9 mouse cellular contexts compared by ENCODE assay signal in the genomic region with DNA sequence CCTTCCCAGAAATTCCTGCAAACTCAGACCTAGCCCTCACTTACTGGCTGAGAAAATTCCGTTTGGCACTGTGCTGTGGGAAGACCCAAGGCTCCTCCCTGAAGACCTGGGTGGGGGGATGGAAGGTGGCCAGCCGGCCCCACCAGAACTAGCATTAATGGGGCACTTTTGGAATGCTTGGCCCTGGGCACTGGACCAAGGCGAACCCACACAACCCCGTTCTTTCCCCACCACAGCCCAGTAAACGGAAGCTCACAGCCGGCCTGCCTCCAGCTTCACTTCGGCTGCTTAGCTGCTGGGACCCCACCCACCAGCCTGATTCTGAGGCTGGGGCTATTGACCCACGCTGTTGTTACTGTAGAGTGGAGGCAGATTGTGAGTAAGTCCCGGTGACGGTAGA. TPM values are rescaled to one million over a fixed set of nuclear protein-coding genes. Genes with fewer than 3 reads are reported as not detected.
DNase-seq lines count a peak whose midpoint lies in the region; ATAC-seq and TF ChIP-seq lines count a peak whose summit lies in the region.
"Had no signal": no experiment of that assay in that cellular context is flagged by ENCODE, and none has a peak within 500 bp of the region (broad histone marks: within the 10 kb centered on the region; RNA-seq: fewer than 3 reads in every experiment).

No protein-coding gene starts in this region.

- H3K36me3 ChIP-seq in intestine, embryonic 14.5 days (ENCODE audit: control insufficient read depth, insufficient read depth, low read length), result no peaks in the 10 kb centered on the region
- H3K36me3 ChIP-seq in intestine, postnatal 0 days (ENCODE audit: control insufficient read depth, insufficient read depth), result no peaks in the 10 kb centered on the region
- 0 out of 2 replicates have a peak, but pooled peaks cover 3% of the 10 kb centered on the region for H3K36me3 ChIP-seq in embryonic facial prominence, embryonic 12.5 days
- H3K36me3 ChIP-seq in intestine, embryonic 15.5 days, result no peaks in the 10 kb centered on the region
- H3K36me3 ChIP-seq in midbrain, postnatal 0 days (ENCODE audit: insufficient read depth, low read length), result no peaks in the 10 kb centered on the region

- H3K27me3 ChIP-seq in intestine, embryonic 14.5 days (replicated peaks; ENCODE audit: control insufficient read depth, insufficient read depth, low read length), result peaks cover 18% of the 10 kb centered on the region
- peaks cover 44% of the 10 kb centered on the region for H3K27me3 ChIP-seq in intestine, postnatal 0 days (replicated peaks; ENCODE audit: control insufficient read depth, insufficient read depth, low read length)
- peaks cover 29% of the 10 kb centered on the region for H3K27me3 ChIP-seq in embryonic facial prominence, embryonic 12.5 days
- peaks cover 24% of the 10 kb centered on the region for H3K27me3 ChIP-seq in intestine, embryonic 15.5 days (replicated peaks)
- peaks cover 10% of the 10 kb centered on the region; the same call in 1 of the 2 replicates for H3K27me3 ChIP-seq in midbrain, postnatal 0 days (ENCODE audit: insufficient read depth, low read length)

- no peak for TF ChIP-seq CTCF in intestine, postnatal 0 days (IDR thresholded peaks at IDR 0.05; ENCODE audit: low read depth)
- no peak for TF ChIP-seq CTCF in midbrain, postnatal 0 days (IDR thresholded peaks at IDR 0.05)

- peaks cover 6% of the 10 kb centered on the region for H3K4me1 ChIP-seq in intestine, embryonic 14.5 days (replicated peaks; ENCODE audit: control insufficient read depth, insufficient read depth, low read length)
- H3K4me1 ChIP-seq in intestine, postnatal 0 days (replicated peaks; ENCODE audit: control insufficient read depth, insufficient read depth, low read length), result no peaks in the 10 kb centered on the region
- peaks cover 47% of the 10 kb centered on the region for H3K4me1 ChIP-seq in embryonic facial prominence, embryonic 12.5 days
- H3K4me1 ChIP-seq in intestine, embryonic 15.5 days (replicated peaks), result peaks cover 14% of the 10 kb centered on the region
- H3K4me1 ChIP-seq in midbrain, postnatal 0 days (ENCODE audit: insufficient read depth, low read length), result peaks cover 3% of the 10 kb centered on the region; the same call in 1 of the 2 replicates

- H3K4me2 ChIP-seq in intestine, embryonic 14.5 days (ENCODE audit: low read length), result no peak overlapping the region
- no peak overlapping the region for H3K4me2 ChIP-seq in intestine, postnatal 0 days (replicated peaks; ENCODE audit: low read depth)
- H3K4me2 ChIP-seq in embryonic facial prominence, embryonic 12.5 days (replicated peaks), result peak overlapping the region; percentile 98
- H3K4me2 ChIP-seq in intestine, embryonic 15.5 days (replicated peaks), result peak overlapping the region; percentile 25
- peak overlapping the region; percentile 42 for H3K4me2 ChIP-seq in midbrain, postnatal 0 days (ENCODE audit: low read depth, low read length, poor library complexity, severe bottlenecking)

- no peak for DNase-seq in intestine, embryonic 14.5 days (ENCODE audit: low spot score)
- DNase-seq in midbrain, postnatal 0 days (ENCODE audit: low spot score), result peak; percentile 59
- no peak for DNase-seq in yolk sac, embryonic 10.5 days (ENCODE audit: low spot score)
- no peak for DNase-seq in B cell, adult 2 months

- WGBS in intestine, embryonic 14.5 days, result 54% methylated on average over 10 of the region's 10 CpGs
- 46% methylated on average over 10 of the region's 10 CpGs for WGBS in intestine, postnatal 0 days
- WGBS in embryonic facial prominence, embryonic 12.5 days, result 31% methylated on average over 10 of the region's 10 CpGs
- 47% methylated on average over 10 of the region's 10 CpGs for WGBS in intestine, embryonic 15.5 days
- WGBS in midbrain, postnatal 0 days, result 50% methylated on average over 10 of the region's 10 CpGs

- peak overlapping the region; percentile 23 for H3K4me3 ChIP-seq in intestine, embryonic 14.5 days (ENCODE audit: low read depth, low read length)
- no peak overlapping the region for H3K4me3 ChIP-seq in intestine, postnatal 0 days (ENCODE audit: low read depth, low read length)
- H3K4me3 ChIP-seq in embryonic facial prominence, embryonic 12.5 days, result 0 out of 2 replicates have a peak overlapping the region, but pooled peaks have one; percentile 7
- peak overlapping the region; percentile 20; the same call in 1 of the 2 replicates for H3K4me3 ChIP-seq in intestine, embryonic 15.5 days (replicated peaks)
- H3K4me3 ChIP-seq in midbrain, postnatal 0 days (ENCODE audit: low read depth, low read length), result peak overlapping the region; percentile 47

- H3K9me3 ChIP-seq in intestine, embryonic 14.5 days (ENCODE audit: control insufficient read depth, low read length), result no peaks in the 10 kb centered on the region
- no peaks in the 10 kb centered on the region for H3K9me3 ChIP-seq in intestine, postnatal 0 days (ENCODE audit: control insufficient read depth)
- H3K9me3 ChIP-seq in embryonic facial prominence, embryonic 12.5 days, result no peaks in the 10 kb centered on the region
- H3K9me3 ChIP-seq in intestine, embryonic 15.5 days, result no peaks in the 10 kb centered on the region
- H3K9me3 ChIP-seq in midbrain, postnatal 0 days (ENCODE audit: low read length), result no peaks in the 10 kb centered on the region

- ATAC-seq in intestine, embryonic 14.5 days (replicated peaks; ENCODE audit: low FRiP score, low TSS enrichment, low read depth), result no peak
- no peak for ATAC-seq in intestine, postnatal 0 days
- ATAC-seq in embryonic facial prominence, embryonic 12.5 days (ENCODE audit: insufficient number of reproducible peaks, insufficient read depth, low FRiP score, low TSS enrichment), result no peak
- no peak for ATAC-seq in intestine, embryonic 15.5 days
- ATAC-seq in midbrain, postnatal 0 days (ENCODE audit: low FRiP score), result 0 out of 2 replicates have a peak, but pooled peaks have one; percentile 20
- no peak for ATAC-seq in megakaryocyte progenitor cell, adult 5-6 weeks (replicated peaks; ENCODE audit: poor library complexity)

- no peak overlapping the region for H3K9ac ChIP-seq in intestine, embryonic 14.5 days (ENCODE audit: low read length)
- H3K9ac ChIP-seq in intestine, postnatal 0 days (ENCODE audit: low read depth, low read length), result no peak overlapping the region
- H3K9ac ChIP-seq in embryonic facial prominence, embryonic 12.5 days, result no peak overlapping the region
- no peak overlapping the region for H3K9ac ChIP-seq in intestine, embryonic 15.5 days
- H3K9ac ChIP-seq in midbrain, postnatal 0 days (replicated peaks; ENCODE audit: low read length, poor library complexity, severe bottlenecking), result no peak overlapping the region

- no peak overlapping the region for H3K27ac ChIP-seq in intestine, embryonic 14.5 days (ENCODE audit: low read depth)
- H3K27ac ChIP-seq in intestine, postnatal 0 days (ENCODE audit: low read depth, low read length), result no peak overlapping the region
- 0 out of 2 replicates have a peak overlapping the region, but pooled peaks have one; percentile 30 for H3K27ac ChIP-seq in embryonic facial prominence, embryonic 12.5 days
- no peak overlapping the region for H3K27ac ChIP-seq in intestine, embryonic 15.5 days
- H3K27ac ChIP-seq in midbrain, postnatal 0 days (ENCODE audit: low read depth, low read length), result peak overlapping the region; percentile 44; the same call in 1 of the 2 replicates
- H3K27ac ChIP-seq: macrophage had no signal

RNA-seq across cellular contexts. Expression of a gene that starts 2.3 kb away (rescaled TPM):
- polyA plus RNA-seq in intestine, embryonic 14.5 days (2014; fragmentation: Nextera tagmentation; extraction: Ambion mirVana), result 9.1 and 9.4 TPM in 2 replicates
- 1.7 and 2.5 TPM in 2 replicates for polyA plus RNA-seq in intestine, postnatal 0 days (2015; fragmentation: Nextera tagmentation; extraction: Ambion mirVana)
- 11.8 and 13.2 TPM in 2 replicates for polyA plus RNA-seq in embryonic facial prominence, embryonic 12.5 days (2016; fragmentation: Nextera tagmentation; extraction: Ambion mirVana)
- 5.8 and 6.1 TPM in 2 replicates for polyA plus RNA-seq in intestine, embryonic 15.5 days (2015; fragmentation: Nextera tagmentation; extraction: Ambion mirVana)
- 21.5 and 31.0 TPM in 2 replicates for total RNA-seq in midbrain, postnatal 0 days (2014; rRNA removed)
- 16.3 and 19.9 TPM in 2 replicates for polyA plus RNA-seq in midbrain, postnatal 0 days (2015; fragmentation: Nextera tagmentation; extraction: Ambion mirVana)
- total RNA-seq in megakaryocyte progenitor cell, adult 5-6 weeks (2015), result not detected in 2 replicates
- not detected in 2 replicates for total RNA-seq in megakaryocyte progenitor cell, adult 5-6 weeks (2017)
- polyA plus RNA-seq: macrophage had no signal

RNA-seq across cellular contexts. Expression of a gene that starts 10.7 kb away (rescaled TPM):
- polyA plus RNA-seq in intestine, embryonic 14.5 days (2014; fragmentation: Nextera tagmentation; extraction: Ambion mirVana), result 31.3 and 33.5 TPM in 2 replicates
- polyA plus RNA-seq in intestine, postnatal 0 days (2015; fragmentation: Nextera tagmentation; extraction: Ambion mirVana), result 16.1 and 16.5 TPM in 2 replicates
- polyA plus RNA-seq in embryonic facial prominence, embryonic 12.5 days (2016; fragmentation: Nextera tagmentation; extraction: Ambion mirVana), result 29.4 and 31.4 TPM in 2 replicates
- 33.0 and 35.9 TPM in 2 replicates for polyA plus RNA-seq in intestine, embryonic 15.5 days (2015; fragmentation: Nextera tagmentation; extraction: Ambion mirVana)
- 27.3 and 27.6 TPM in 2 replicates for total RNA-seq in midbrain, postnatal 0 days (2014; rRNA removed)
- 19.8 and 23.0 TPM in 2 replicates for polyA plus RNA-seq in midbrain, postnatal 0 days (2015; fragmentation: Nextera tagmentation; extraction: Ambion mirVana)
- 23.2 and 25.6 TPM in 2 replicates for total RNA-seq in megakaryocyte progenitor cell, adult 5-6 weeks (2015)
- 11.7 and 14.1 TPM in 2 replicates for total RNA-seq in megakaryocyte progenitor cell, adult 5-6 weeks (2017)

Comparison
In these comparisons a context has a peak if more than half of its experiments do, and no peak if none do; other contexts are left out.
1. H3K4me2 ChIP-seq: peak in embryonic facial prominence, embryonic 12.5 days (single experiment), intestine, embryonic 15.5 days (single experiment) and midbrain, postnatal 0 days (single experiment); none in intestine, embryonic 14.5 days (single experiment) and intestine, postnatal 0 days (single experiment).
2. H3K27ac ChIP-seq: peak in embryonic facial prominence, embryonic 12.5 days (single experiment) and midbrain, postnatal 0 days (single experiment); none in intestine, embryonic 14.5 days (single experiment), intestine, postnatal 0 days (single experiment) and intestine, embryonic 15.5 days (single experiment).